Comparison of ENCODE assay signal across 21 mouse cellular contexts in genomic region chr10:120500794-120501193, GRCm38 (mm10). TPM values are rescaled to one million over a fixed set of nuclear protein-coding genes. Genes with fewer than 3 reads are reported as not detected.
DNase-seq lines count a peak whose midpoint lies in the region; ATAC-seq and TF ChIP-seq lines count a peak whose summit lies in the region.
"Had no signal": no experiment of that assay in that cellular context is flagged by ENCODE, and none has a peak within 500 bp of the region (broad histone marks: within the 10 kb centered on the region; RNA-seq: fewer than 3 reads in every experiment).

No protein-coding gene starts in this region.

- H3K27ac ChIP-seq in limb, embryonic 13.5 days, result no peak overlapping the region
- no peak overlapping the region for H3K27ac ChIP-seq in left cerebral cortex, adult 2 months
- H3K27ac ChIP-seq: embryonic facial prominence, embryonic 15.5 days; forebrain, embryonic 13.5 days; heart, embryonic 13.5 days had no signal

- no peaks in the 10 kb centered on the region for H3K36me3 ChIP-seq in limb, embryonic 13.5 days
- H3K36me3 ChIP-seq: embryonic facial prominence, embryonic 15.5 days; heart, embryonic 13.5 days had no signal

- no peaks in the 10 kb centered on the region for H3K4me1 ChIP-seq in limb, embryonic 13.5 days
- H3K4me1 ChIP-seq: embryonic facial prominence, embryonic 15.5 days; forebrain, embryonic 13.5 days; heart, embryonic 13.5 days had no signal

- H3K4me2 ChIP-seq in limb, embryonic 13.5 days (replicated peaks), result no peak overlapping the region
- H3K4me2 ChIP-seq: embryonic facial prominence, embryonic 15.5 days; forebrain, embryonic 13.5 days; heart, embryonic 13.5 days had no signal

- no peaks in the 10 kb centered on the region for H3K9me3 ChIP-seq in limb, embryonic 13.5 days
- H3K9me3 ChIP-seq: embryonic facial prominence, embryonic 15.5 days; forebrain, embryonic 13.5 days; heart, embryonic 13.5 days had no signal

- no peak overlapping the region for H3K9ac ChIP-seq in limb, embryonic 13.5 days
- H3K9ac ChIP-seq: embryonic facial prominence, embryonic 15.5 days; forebrain, embryonic 13.5 days; heart, embryonic 13.5 days had no signal

- intact Hi-C loops in left cerebral cortex, adult 2 months (cut with DNase I), result no loop called here

- DNase-seq in cerebellum, postnatal 14 days, result peak; percentile 7 to 8
- DNase-seq in cerebellum, postnatal 36 days, result no peak
- DNase-seq in kidney, postnatal 10 days, result peak; percentile 11
- no peak for DNase-seq in kidney, postnatal 14 days
- DNase-seq in embryo, embryonic 10.5 days (ENCODE audit: low spot score), result peak; percentile 61
- no peak for DNase-seq in frontal cortex, postnatal 14 days (ENCODE audit: low spot score in 2 of 2)
- DNase-seq in left cerebral cortex, adult 2 months (ENCODE audit: extremely low spot score in 1 of 2, low spot score in 2 of 2), result no peak
- DNase-seq: adrenal gland, postnatal 10 days; cerebellum, adult 9-10 months; gastrocnemius, postnatal 36 days; kidney, adult 8-10 months; liver; lung, adult 18-20 months; lung, postnatal 36 days; right cerebral cortex, postnatal 25 days had no signal

- 68% methylated on average over 9 of the region's 9 CpGs for WGBS in limb, embryonic 13.5 days

- TF ChIP-seq CTCF in left cerebral cortex, adult 2 months (IDR thresholded peaks at IDR 0.05), result no peak

- H3K27me3 ChIP-seq in limb, embryonic 13.5 days, result no peaks in the 10 kb centered on the region
- H3K27me3 ChIP-seq: CH12.LX; embryonic facial prominence, embryonic 15.5 days; forebrain, embryonic 13.5 days; heart, embryonic 13.5 days had no signal

- H3K4me3 ChIP-seq in limb, embryonic 13.5 days, result no peak overlapping the region
- H3K4me3 ChIP-seq in left cerebral cortex, adult 2 months, result no peak overlapping the region
- H3K4me3 ChIP-seq: embryonic facial prominence, embryonic 15.5 days; forebrain, embryonic 13.5 days; heart, embryonic 13.5 days had no signal

- ATAC-seq in limb, embryonic 13.5 days (ENCODE audit: low FRiP score, low read depth), result peak; percentile 28; the same call in 1 of the 2 replicates
- ATAC-seq: forebrain, embryonic 13.5 days had no signal

RNA-seq across cellular contexts. Expression of gene Hmga2, which starts 24.5 kb away (rescaled TPM):
- 88.7 and 108 TPM in 2 replicates for polyA plus RNA-seq in limb, embryonic 13.5 days (2015; fragmentation: Nextera tagmentation; extraction: Ambion mirVana)
- under 1 TPM; 0.25 to 0.26 TPM for total RNA-seq in left cerebral cortex, adult 2 months (2021)
- total RNA-seq: CH12.LX; gastrocnemius, postnatal 36 days; monocyte, adult 5-6 weeks had no signal

Comparison
In these comparisons a context has a peak if more than half of its experiments do, and no peak if none do; other contexts are left out.
1. DNase-seq: peak in cerebellum, postnatal 14 days (2 of 2), kidney, postnatal 10 days (single experiment) and embryo, embryonic 10.5 days (single experiment); none in cerebellum, postnatal 36 days (0 of 2), kidney, postnatal 14 days (single experiment), frontal cortex, postnatal 14 days (0 of 2) and left cerebral cortex, adult 2 months (0 of 2).